Mouse (Mus musculus) neural tube, embryonic 13.5 days (tissue): ENCODE data around the gene Dcst2. TPM values are rescaled to one million over a fixed set of nuclear protein-coding genes. Genes with fewer than 3 reads are reported as not detected.

Experiments
- ATAC-seq: fragments of 200-750 bp; cut with Nextera tagmentation; 2 replicates; pipeline ENCODE4 v1.8.0; 2017; ENCODE audit warnings: low read depth, mild to moderate bottlenecking, moderate TSS enrichment, moderate library complexity
- H3K27ac ChIP-seq: fragments of 300-500 bp; sonication (generic); replicated peaks from 2 replicates; pipeline ENCODE4 v1.5.1; 2015; ENCODE audit warnings: moderate library complexity, mild to moderate bottlenecking, inconsistent platforms
- H3K27me3 ChIP-seq: fragments of 300-500 bp; sonication (generic); 2 replicates; pipeline ENCODE4 v1.6.1; 2015; ENCODE audit warnings: mild to moderate bottlenecking, inconsistent platforms
- H3K36me3 ChIP-seq: fragments of 300-500 bp; sonication (generic); 2 replicates; pipeline ENCODE4 v1.6.1; 2015; ENCODE audit warnings: mild to moderate bottlenecking, inconsistent platforms
- H3K4me1 ChIP-seq: fragments of 300-500 bp; sonication (generic); replicated peaks from 2 replicates; pipeline ENCODE4 v1.6.1; 2015; ENCODE audit warnings: inconsistent platforms
- H3K4me2 ChIP-seq: fragments of 300-500 bp; sonication (generic); 2 replicates; pipeline ENCODE4 v1.6.1; 2015; ENCODE audit warnings: inconsistent platforms, mild to moderate bottlenecking, moderate library complexity
- H3K4me3 ChIP-seq: fragments of 300-500 bp; sonication (generic); 2 replicates; pipeline ENCODE4 v1.5.1; 2015; ENCODE audit warnings: mild to moderate bottlenecking, inconsistent platforms
- H3K9ac ChIP-seq: fragments of 300-500 bp; sonication (generic); 2 replicates; pipeline ENCODE4 v1.6.1; 2015; ENCODE audit warnings: moderate library complexity, mild to moderate bottlenecking, inconsistent platforms
- H3K9me3 ChIP-seq: fragments of 300-500 bp; sonication (generic); 2 replicates; pipeline ENCODE4 v1.6.1; 2016; ENCODE audit warnings: inconsistent platforms
- WGBS: fragments of 180-500 bp; shearing (Covaris S2); methylation state at CpG from one replicate; pipeline ENCODE4 v1.1.7; 2015; 5-methylcytosine and 5-hydroxymethylcytosine counted together
- polyA plus RNA-seq: library from polyadenylated mRNA; unstranded; fragments of >200 nt; fragmentation: Nextera tagmentation; extraction: Ambion mirVana; gene quantifications from 2 replicates; pipeline ENCODE4 v1.2.1, GENCODE M21; 2015

The Dcst2 gene
- 0.17 TPM in 1 of 2 replicates, not detected in the other for polyA plus RNA-seq

GRCm38 (mm10) chr3:89361675-89362074, at the start of gene Dcst2:
Gene Dcst2, plus strand, starts transcription at chr3:89361975.
- Histone ChIP-seq H3K9me3 (no peaks in the 10 kb centered on the region), H3K36me3 (no peaks in the 10 kb centered on the region), H3K27me3 (no peaks in the 10 kb centered on the region), H3K9ac (no peak within 1 kb of the TSS), H3K27ac (no peak within 1 kb of the TSS), H3K4me1 (no peaks in the 10 kb centered on the region), H3K4me3 (no peak within 1 kb of the TSS), H3K4me2 (no peak within 1 kb of the TSS)
- WGBS, result 84% methylated on average over 7 of the region's 7 CpGs
- no peak for ATAC-seq

GRCm38 (mm10) chr3:89314340-89314739, 47.4 kb upstream of the Dcst2 start:
- H3K9ac ChIP-seq, result no peak overlapping the region
- H3K27me3 ChIP-seq, result peaks cover 22% of the 10 kb centered on the region
- no peak overlapping the region for H3K4me3 ChIP-seq
- peaks cover 47% of the 10 kb centered on the region for H3K4me1 ChIP-seq
- 74% methylated on average over 5 of the region's 5 CpGs for WGBS
- no peak overlapping the region for H3K27ac ChIP-seq
- peaks cover 36% of the 10 kb centered on the region for H3K36me3 ChIP-seq
- no peak overlapping the region for H3K4me2 ChIP-seq
- no peaks in the 10 kb centered on the region for H3K9me3 ChIP-seq
- no peak for ATAC-seq

GRCm38 (mm10) chr3:89314791-89315190, 47.0 kb upstream of the Dcst2 start:
- H3K4me2 ChIP-seq, result peak overlapping the region; percentile 51; the same call in 1 of the 2 replicates
- peaks cover 36% of the 10 kb centered on the region for H3K36me3 ChIP-seq
- no peak for ATAC-seq
- H3K9me3 ChIP-seq, result no peaks in the 10 kb centered on the region
- peaks cover 22% of the 10 kb centered on the region for H3K27me3 ChIP-seq
- no peak overlapping the region for H3K27ac ChIP-seq
- H3K4me1 ChIP-seq, result peaks cover 51% of the 10 kb centered on the region
- 0 out of 2 replicates have a peak overlapping the region, but pooled peaks have one; percentile 19 for H3K4me3 ChIP-seq
- 0 out of 2 replicates have a peak overlapping the region, but pooled peaks have one; percentile 56 for H3K9ac ChIP-seq
- 32% methylated on average over 2 of the region's 2 CpGs for WGBS

GRCm38 (mm10) chr3:89315195-89315929, 46.4 kb upstream of the Dcst2 start:
- Histone ChIP-seq H3K9me3 (no peaks in the 10 kb centered on the region), H3K4me2 (peak overlapping the region; percentile 51), H3K27me3 (peaks cover 22% of the 10 kb centered on the region), H3K4me1 (peaks cover 57% of the 10 kb centered on the region), H3K9ac (peak overlapping the region; percentile 56; the same call in 1 of the 2 replicates), H3K4me3 (peak overlapping the region; percentile 19), H3K36me3 (peaks cover 36% of the 10 kb centered on the region), H3K27ac (no peak overlapping the region)
- 0 out of 2 replicates have a peak, but pooled peaks have one; percentile 7 for ATAC-seq
- 6% methylated on average over 21 of the region's 26 CpGs for WGBS

- Histone ChIP-seq H3K4me3 (peak overlapping the region; percentile 19), H3K9ac (peak overlapping the region; percentile 56), H3K36me3 (peaks cover 36% of the 10 kb centered on the region), H3K27me3 (peaks cover 22% of the 10 kb centered on the region), H3K9me3 (no peaks in the 10 kb centered on the region), H3K27ac (peak overlapping the region; percentile 28; the same call in 1 of the 2 replicates), H3K4me1 (peaks cover 65% of the 10 kb centered on the region), H3K4me2 (peak overlapping the region; percentile 51)
- WGBS, result 9% methylated on average over 40 of the region's 40 CpGs
- ATAC-seq, result no peak
Observed at GRCm38 (mm10) chr3:89315930-89316831, 45.6 kb upstream of the Dcst2 start.

GRCm38 (mm10) chr3:89316833-89317232, 44.9 kb upstream of the Dcst2 start:
- ATAC-seq, result peak; percentile 9; the same call in 1 of the 2 replicates

GRCm38 (mm10) chr3:89317246-89317645, 44.5 kb upstream of the Dcst2 start:
- no peaks in the 10 kb centered on the region for H3K9me3 ChIP-seq
- 56% methylated on average over 6 of the region's 6 CpGs for WGBS
- peak overlapping the region; percentile 43; the same call in 1 of the 2 replicates for H3K27ac ChIP-seq
- ATAC-seq, result no peak
- peak overlapping the region; percentile 51 for H3K4me2 ChIP-seq
- peaks cover 76% of the 10 kb centered on the region for H3K4me1 ChIP-seq
- no peak overlapping the region for H3K4me3 ChIP-seq
- peak overlapping the region; percentile 56 for H3K9ac ChIP-seq
- H3K27me3 ChIP-seq, result peaks cover 22% of the 10 kb centered on the region
- peaks cover 36% of the 10 kb centered on the region for H3K36me3 ChIP-seq

More at GRCm38 (mm10) chr3:89316833-89317232, 44.9 kb upstream of the Dcst2 start:
- Histone ChIP-seq H3K27ac (peak overlapping the region; percentile 43; the same call in 1 of the 2 replicates), H3K9ac (peak overlapping the region; percentile 56), H3K4me2 (peak overlapping the region; percentile 51), H3K4me1 (peaks cover 71% of the 10 kb centered on the region), H3K27me3 (peaks cover 22% of the 10 kb centered on the region), H3K4me3 (peak overlapping the region; percentile 6), H3K9me3 (no peaks in the 10 kb centered on the region), H3K36me3 (peaks cover 36% of the 10 kb centered on the region)
- WGBS, result 0% methylated on average over 4 of the region's 4 CpGs

- 73% methylated on average over 8 of the region's 8 CpGs for WGBS
- Histone ChIP-seq H3K27ac (no peak overlapping the region), H3K4me3 (no peak overlapping the region), H3K4me1 (peaks cover 82% of the 10 kb centered on the region), H3K36me3 (peaks cover 28% of the 10 kb centered on the region), H3K9me3 (no peaks in the 10 kb centered on the region), H3K4me2 (peak overlapping the region; percentile 51; the same call in 1 of the 2 replicates), H3K9ac (peak overlapping the region; percentile 3; the same call in 1 of the 2 replicates), H3K27me3 (peaks cover 22% of the 10 kb centered on the region)
- ATAC-seq, result no peak
Observed at GRCm38 (mm10) chr3:89318316-89318715, 43.5 kb upstream of the Dcst2 start.

- H3K9me3 ChIP-seq, result no peaks in the 10 kb centered on the region
- peak overlapping the region; percentile 96 for H3K9ac ChIP-seq
- peaks cover 83% of the 10 kb centered on the region for H3K4me1 ChIP-seq
- ATAC-seq, result no peak
- H3K4me3 ChIP-seq, result peak overlapping the region; percentile 76
- peak overlapping the region; percentile 83 for H3K4me2 ChIP-seq
- H3K27ac ChIP-seq, result peak overlapping the region; percentile 97
- H3K36me3 ChIP-seq, result peaks cover 23% of the 10 kb centered on the region
- WGBS, result 8% methylated on average over 21 of the region's 21 CpGs
- H3K27me3 ChIP-seq, result peaks cover 22% of the 10 kb centered on the region
Observed at GRCm38 (mm10) chr3:89318971-89319590, 42.7 kb upstream of the Dcst2 start.

GRCm38 (mm10) chr3:89319591-89320350, 42.0 kb upstream of the Dcst2 start:
- no peak for ATAC-seq
- H3K4me3 ChIP-seq, result peak overlapping the region; percentile 76
- H3K36me3 ChIP-seq, result peaks cover 16% of the 10 kb centered on the region
- 2% methylated on average over 58 of the region's 58 CpGs for WGBS
- peak overlapping the region; percentile 83 for H3K4me2 ChIP-seq
- peak overlapping the region; percentile 96 for H3K9ac ChIP-seq
- peaks cover 22% of the 10 kb centered on the region for H3K27me3 ChIP-seq
- H3K4me1 ChIP-seq, result peaks cover 82% of the 10 kb centered on the region
- no peaks in the 10 kb centered on the region for H3K9me3 ChIP-seq
- H3K27ac ChIP-seq, result peak overlapping the region; percentile 97
